In genomic region chr1:58210203-58210602, GRCm38 (mm10) we compare ENCODE assay signal across 10 mouse cellular contexts. TPM values are rescaled to one million over a fixed set of nuclear protein-coding genes. Genes with fewer than 3 reads are reported as not detected.
A peak's percentile ranks its signal among the peaks of the same experiment; 100 is the strongest.
DNase-seq lines count a peak whose midpoint lies in the region; ATAC-seq lines count a peak whose summit lies in the region.
"Had no signal": no experiment of that assay in that cellular context is flagged by ENCODE, and none has a peak within 500 bp of the region (broad histone marks: within the 10 kb centered on the region; RNA-seq: fewer than 3 reads in every experiment).

Aox4 (plus strand) TSS chr1:58210397.

- H3K27ac ChIP-seq in neural tube, embryonic 12.5 days = no peak within 1 kb of the TSS
- H3K27ac ChIP-seq in hindbrain, embryonic 11.5 days (ENCODE audit: low read depth, low read length) = no peak within 1 kb of the TSS
- H3K27ac ChIP-seq: limb, embryonic 13.5 days had no signal

- peak; percentile 33; the same call in 1 of the 2 replicates for ATAC-seq in neural tube, embryonic 12.5 days (ENCODE audit: low FRiP score, low read depth)
- no peak for ATAC-seq in cerebellum, adult (ENCODE audit: insufficient number of reproducible peaks, low FRiP score, low TSS enrichment)
- ATAC-seq in hindbrain, embryonic 11.5 days (ENCODE audit: low FRiP score) = no peak

- H3K4me2 ChIP-seq in neural tube, embryonic 12.5 days (replicated peaks) = no peak within 1 kb of the TSS
- H3K4me2 ChIP-seq in hindbrain, embryonic 11.5 days (replicated peaks; ENCODE audit: low read depth, low read length) = no peak within 1 kb of the TSS
- H3K4me2 ChIP-seq: limb, embryonic 13.5 days had no signal

- no peaks in the 10 kb centered on the region for H3K27me3 ChIP-seq in neural tube, embryonic 12.5 days (replicated peaks)
- H3K27me3 ChIP-seq in hindbrain, embryonic 11.5 days (ENCODE audit: control insufficient read depth, insufficient read depth, low read length) = no peaks in the 10 kb centered on the region
- H3K27me3 ChIP-seq: limb, embryonic 13.5 days had no signal

- H3K4me3 ChIP-seq in neural tube, embryonic 12.5 days = no peak within 1 kb of the TSS
- no peak within 1 kb of the TSS for H3K4me3 ChIP-seq in hindbrain, embryonic 11.5 days (ENCODE audit: low read depth, low read length)
- H3K4me3 ChIP-seq: erythroblast, embryonic 14.5 days; limb, embryonic 13.5 days had no signal

- H3K4me1 ChIP-seq in neural tube, embryonic 12.5 days = no peaks in the 10 kb centered on the region
- H3K4me1 ChIP-seq in hindbrain, embryonic 11.5 days (replicated peaks; ENCODE audit: control insufficient read depth, insufficient read depth, low read length) = no peaks in the 10 kb centered on the region

- H3K36me3 ChIP-seq in neural tube, embryonic 12.5 days = no peaks in the 10 kb centered on the region
- no peaks in the 10 kb centered on the region for H3K36me3 ChIP-seq in hindbrain, embryonic 11.5 days (ENCODE audit: control insufficient read depth, insufficient read depth, low read length)
- H3K36me3 ChIP-seq: limb, embryonic 13.5 days had no signal

- no peak for DNase-seq in neural tube, embryonic 10.5 days (ENCODE audit: extremely low spot score, low spot score)
- peak; percentile 54 to 65 for DNase-seq in frontal cortex, postnatal 36 days (ENCODE audit: low spot score in 2 of 2)
- peak; percentile 16 to 38 for DNase-seq in left cerebral cortex, adult 8-10 months (ENCODE audit: low spot score in 2 of 2)
- peak; percentile 52 for DNase-seq in telencephalon, adult 2 months (ENCODE audit: low read depth, low spot score)
- DNase-seq in lung, postnatal 25 days (ENCODE audit: low spot score) = no peak
- no peak for DNase-seq in hindbrain, embryonic 11.5 days (ENCODE audit: low spot score)

- no peaks in the 10 kb centered on the region for H3K9me3 ChIP-seq in neural tube, embryonic 12.5 days
- H3K9me3 ChIP-seq in hindbrain, embryonic 11.5 days (ENCODE audit: control insufficient read depth, low read length) = no peaks in the 10 kb centered on the region
- H3K9me3 ChIP-seq: limb, embryonic 13.5 days had no signal

- no peak within 1 kb of the TSS for H3K9ac ChIP-seq in neural tube, embryonic 12.5 days
- no peak within 1 kb of the TSS for H3K9ac ChIP-seq in hindbrain, embryonic 11.5 days (ENCODE audit: low read depth, low read length)
- H3K9ac ChIP-seq: limb, embryonic 13.5 days had no signal

- WGBS in neural tube, embryonic 12.5 days = 66% methylated on average over 17 of the region's 17 CpGs
- WGBS in hindbrain, embryonic 11.5 days = 86% methylated on average over 17 of the region's 17 CpGs

RNA-seq across cellular contexts. Expression of gene Aox4, which starts in this region (rescaled TPM):
- polyA plus RNA-seq in neural tube, embryonic 12.5 days (2016; fragmentation: Nextera tagmentation; extraction: Ambion mirVana) = 0.22 and 0.23 TPM in 2 replicates
- 1 to 10 TPM; 3.0 to 4.0 (median 3.4) TPM for total RNA-seq in left cerebral cortex, adult 8-10 months (2022)
- polyA plus RNA-seq in hindbrain, embryonic 11.5 days (2014; fragmentation: Nextera tagmentation; extraction: Ambion mirVana) = 0.10 TPM in 1 of 2 replicates, not detected in the other
- polyA plus RNA-seq: erythroblast, embryonic 14.5 days had no signal

Comparison
In these comparisons a context has a peak if more than half of its experiments do, and no peak if none do; other contexts are left out.
1. Peak in ATAC-seq in neural tube, embryonic 12.5 days; RNA of the gene not detected or under 1 TPM.
2. DNase-seq: peak in frontal cortex, postnatal 36 days (2 of 2), left cerebral cortex, adult 8-10 months (2 of 2) and telencephalon, adult 2 months (single experiment); none in neural tube, embryonic 10.5 days (single experiment), lung, postnatal 25 days (single experiment) and hindbrain, embryonic 11.5 days (single experiment).